Mouse (Mus musculus): Measurements from ENCODE around the gene Filip1l. TPM values are rescaled to one million over a fixed set of nuclear protein-coding genes. Genes with fewer than 3 reads are reported as not detected.

The Filip1l gene
- polyA plus RNA-seq (2016; fragmentation: Nextera tagmentation; extraction: Ambion mirVana) = 11.5 and 12.7 TPM in 2 replicates

GRCm38 (mm10) chr16:57352751-57353150 is at the start of gene Filip1l:
Filip1l (plus strand) TSS chr16:57353093.
- Histone ChIP-seq H3K4me1 (peaks cover 33% of the 10 kb centered on the region), H3K4me3 (no peak within 1 kb of the TSS), H3K27me3 (replicated peaks; ENCODE audit: low read depth, poor library complexity, severe bottlenecking) (no peaks in the 10 kb centered on the region), H3K36me3 (replicated peaks) (no peaks in the 10 kb centered on the region), H3K9me3 (no peaks in the 10 kb centered on the region), H3K27ac (replicated peaks) (peak within 1 kb of the TSS; percentile 60)
- no peak for DNase-seq (ENCODE audit: low spot score)
- WGBS = 77% methylated on average over 6 of the region's 6 CpGs

DNA sequence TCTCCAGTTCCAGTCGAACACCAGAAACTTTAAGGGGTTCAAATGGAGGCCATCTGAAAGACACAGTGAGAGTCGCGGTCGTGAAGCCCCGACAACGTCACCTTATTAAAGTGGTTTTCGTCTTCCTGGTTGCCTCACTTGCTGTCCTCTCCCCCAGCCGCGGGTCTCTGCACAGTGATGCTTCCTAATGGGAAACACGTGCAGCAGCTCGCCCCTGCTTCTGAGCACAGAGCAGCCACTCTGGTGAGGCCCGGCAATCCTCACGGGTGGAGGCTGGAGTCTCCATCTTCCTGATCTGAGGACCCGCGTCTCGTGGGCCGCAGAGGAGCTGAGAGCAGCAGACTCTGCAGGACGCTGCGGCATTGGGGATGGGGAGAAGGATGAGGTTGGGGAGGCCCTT is 49.2 kb upstream of the Filip1l start:
- no peaks in the 10 kb centered on the region for H3K27me3 ChIP-seq (replicated peaks; ENCODE audit: low read depth, poor library complexity, severe bottlenecking)
- peak; percentile 81 for DNase-seq (ENCODE audit: low spot score)
- peak overlapping the region; percentile 81 for H3K27ac ChIP-seq (replicated peaks)
- H3K4me3 ChIP-seq = peak overlapping the region; percentile 33
- H3K36me3 ChIP-seq (replicated peaks) = no peaks in the 10 kb centered on the region
- H3K9me3 ChIP-seq = no peaks in the 10 kb centered on the region
- 45% methylated on average over 19 of the region's 19 CpGs for WGBS
- H3K4me1 ChIP-seq = peaks cover 23% of the 10 kb centered on the region

DNA sequence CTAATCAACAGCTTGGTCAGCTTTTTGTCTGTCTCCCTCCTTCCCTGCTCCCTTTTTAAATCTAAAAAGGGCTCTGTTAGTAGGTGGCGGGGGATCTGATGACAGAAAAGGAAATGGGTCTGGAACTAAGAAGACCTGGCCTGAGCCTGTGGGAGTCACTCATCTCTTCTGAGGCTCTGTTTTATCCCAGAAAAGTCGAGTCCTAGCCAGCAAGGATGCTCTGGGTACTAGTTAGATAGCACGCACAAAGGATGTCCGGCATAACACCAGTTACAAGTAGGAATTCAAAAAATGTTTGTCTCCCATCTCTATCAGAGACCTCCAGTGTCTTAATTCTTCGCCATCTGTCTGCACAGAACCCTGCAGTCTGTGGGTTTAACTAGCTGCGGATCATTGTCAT is 47.4 kb upstream of the Filip1l start:
- 84% methylated on average over 6 of the region's 6 CpGs for WGBS
- H3K9me3 ChIP-seq = no peaks in the 10 kb centered on the region
- no peak overlapping the region for H3K27ac ChIP-seq (replicated peaks)
- no peaks in the 10 kb centered on the region for H3K27me3 ChIP-seq (replicated peaks; ENCODE audit: low read depth, poor library complexity, severe bottlenecking)
- H3K4me1 ChIP-seq = peaks cover 23% of the 10 kb centered on the region
- no peak for DNase-seq (ENCODE audit: low spot score)
- H3K4me3 ChIP-seq = no peak overlapping the region
- no peaks in the 10 kb centered on the region for H3K36me3 ChIP-seq (replicated peaks)

- peaks cover 6% of the 10 kb centered on the region; the same call in 1 of the 2 replicates for H3K4me1 ChIP-seq
- H3K27ac ChIP-seq (replicated peaks) = no peak overlapping the region
- whole genome bisulfite sequencing = 86% methylated on average over 2 of the region's 2 CpGs
- no peaks in the 10 kb centered on the region for H3K36me3 ChIP-seq (replicated peaks)
- no peaks in the 10 kb centered on the region for H3K27me3 ChIP-seq (replicated peaks; ENCODE audit: low read depth, poor library complexity, severe bottlenecking)
- no peaks in the 10 kb centered on the region for H3K9me3 ChIP-seq
- no peak for DNase-seq (ENCODE audit: low spot score)
- H3K4me3 ChIP-seq = no peak overlapping the region
Observed at GRCm38 (mm10) chr16:57312130-57312529, 40.8 kb upstream of the Filip1l start.

DNA sequence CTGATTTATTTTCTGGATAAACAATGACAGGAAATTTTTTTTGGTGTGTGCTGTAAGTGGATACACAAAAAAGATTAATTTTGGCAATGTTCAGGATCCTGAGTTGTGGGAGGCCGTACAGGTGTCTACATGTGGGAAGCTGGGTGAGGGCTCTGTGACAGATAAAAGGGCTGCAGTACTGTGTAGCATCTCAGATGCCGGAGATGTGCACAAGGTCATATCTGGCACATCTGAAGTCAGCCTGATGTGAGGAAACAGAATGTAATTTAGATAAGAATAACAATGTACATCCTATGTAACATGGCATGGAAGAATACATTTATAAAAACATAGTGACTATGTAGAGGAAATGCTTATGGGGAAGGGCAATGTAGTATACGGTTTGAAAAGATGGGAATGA is 39.4 kb upstream of the Filip1l start:
- 88% methylated on average over 3 of the region's 3 CpGs for WGBS
- Histone ChIP-seq H3K36me3 (replicated peaks) (no peaks in the 10 kb centered on the region), H3K27ac (replicated peaks) (no peak overlapping the region), H3K27me3 (replicated peaks; ENCODE audit: low read depth, poor library complexity, severe bottlenecking) (no peaks in the 10 kb centered on the region), H3K9me3 (no peaks in the 10 kb centered on the region), H3K4me1 (peaks cover 18% of the 10 kb centered on the region), H3K4me3 (no peak overlapping the region)
- no peak for DNase-seq (ENCODE audit: low spot score)

- Histone ChIP-seq H3K27ac (replicated peaks) (no peak overlapping the region), H3K4me1 (peaks cover 19% of the 10 kb centered on the region), H3K27me3 (replicated peaks; ENCODE audit: low read depth, poor library complexity, severe bottlenecking) (no peaks in the 10 kb centered on the region), H3K9me3 (no peaks in the 10 kb centered on the region), H3K36me3 (replicated peaks) (no peaks in the 10 kb centered on the region), H3K4me3 (no peak overlapping the region)
- WGBS = 56% methylated on average over 3 of the region's 3 CpGs
- no peak for DNase-seq (ENCODE audit: low spot score)
Observed at GRCm38 (mm10) chr16:57314236-57314635, 38.7 kb upstream of the Filip1l start.

DNA sequence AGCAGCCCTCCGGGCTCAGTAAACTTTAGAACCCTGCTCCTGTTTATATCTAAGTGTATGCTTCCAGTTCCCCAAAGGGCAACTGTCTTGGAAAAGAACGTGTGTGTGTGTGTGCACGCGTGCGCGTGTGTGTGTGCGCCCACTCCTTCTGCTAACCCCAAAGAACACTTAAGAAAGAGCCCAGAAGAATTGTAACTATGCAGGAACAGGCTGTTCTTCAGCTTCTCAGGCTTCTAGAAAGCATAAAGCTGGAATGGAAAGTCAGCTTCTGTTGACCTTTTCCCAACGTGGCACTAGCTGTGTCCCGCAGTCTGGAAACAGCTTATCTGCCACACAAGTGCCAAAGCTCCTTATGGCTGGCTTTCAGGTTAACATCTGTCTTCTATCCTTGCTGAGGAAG is 37.9 kb upstream of the Filip1l start:
- no peak overlapping the region for H3K4me3 ChIP-seq
- 89% methylated on average over 9 of the region's 9 CpGs for WGBS
- H3K4me1 ChIP-seq = peaks cover 19% of the 10 kb centered on the region
- no peaks in the 10 kb centered on the region for H3K36me3 ChIP-seq (replicated peaks)
- peaks cover 4% of the 10 kb centered on the region; the same call in 1 of the 2 replicates for H3K9me3 ChIP-seq
- no peak for DNase-seq (ENCODE audit: low spot score)
- no peak overlapping the region for H3K27ac ChIP-seq (replicated peaks)
- H3K27me3 ChIP-seq (replicated peaks; ENCODE audit: low read depth, poor library complexity, severe bottlenecking) = no peaks in the 10 kb centered on the region

- 75% methylated on average over 4 of the region's 4 CpGs for WGBS
- Histone ChIP-seq H3K4me3 (no peak overlapping the region), H3K27me3 (replicated peaks; ENCODE audit: low read depth, poor library complexity, severe bottlenecking) (no peaks in the 10 kb centered on the region), H3K36me3 (replicated peaks) (0 out of 2 replicates have a peak, but pooled peaks cover 5% of the 10 kb centered on the region), H3K27ac (replicated peaks) (no peak overlapping the region), H3K9me3 (peaks cover 4% of the 10 kb centered on the region; the same call in 1 of the 2 replicates), H3K4me1 (peaks cover 19% of the 10 kb centered on the region)
- DNase-seq (ENCODE audit: low spot score) = no peak
Observed at GRCm38 (mm10) chr16:57317127-57317526, 35.8 kb upstream of the Filip1l start.

- Histone ChIP-seq H3K4me1 (peaks cover 19% of the 10 kb centered on the region), H3K9me3 (peaks cover 4% of the 10 kb centered on the region; the same call in 1 of the 2 replicates), H3K27ac (replicated peaks) (no peak overlapping the region), H3K36me3 (replicated peaks) (0 out of 2 replicates have a peak, but pooled peaks cover 5% of the 10 kb centered on the region), H3K27me3 (replicated peaks; ENCODE audit: low read depth, poor library complexity, severe bottlenecking) (no peaks in the 10 kb centered on the region), H3K4me3 (no peak overlapping the region)
- WGBS = 52% methylated on average over 13 of the region's 13 CpGs
- no peak for DNase-seq (ENCODE audit: low spot score)
Observed at GRCm38 (mm10) chr16:57317882-57318636, 34.8 kb upstream of the Filip1l start.

GRCm38 (mm10) chr16:57318637-57319125 is 34.2 kb upstream of the Filip1l start:
- Histone ChIP-seq H3K36me3 (replicated peaks) (0 out of 2 replicates have a peak, but pooled peaks cover 5% of the 10 kb centered on the region), H3K27me3 (replicated peaks; ENCODE audit: low read depth, poor library complexity, severe bottlenecking) (no peaks in the 10 kb centered on the region), H3K4me3 (no peak overlapping the region), H3K4me1 (peaks cover 19% of the 10 kb centered on the region), H3K27ac (replicated peaks) (no peak overlapping the region), H3K9me3 (peaks cover 4% of the 10 kb centered on the region; the same call in 1 of the 2 replicates)
- WGBS = 78% methylated on average over 8 of the region's 8 CpGs
- DNase-seq (ENCODE audit: low spot score) = no peak

DNA sequence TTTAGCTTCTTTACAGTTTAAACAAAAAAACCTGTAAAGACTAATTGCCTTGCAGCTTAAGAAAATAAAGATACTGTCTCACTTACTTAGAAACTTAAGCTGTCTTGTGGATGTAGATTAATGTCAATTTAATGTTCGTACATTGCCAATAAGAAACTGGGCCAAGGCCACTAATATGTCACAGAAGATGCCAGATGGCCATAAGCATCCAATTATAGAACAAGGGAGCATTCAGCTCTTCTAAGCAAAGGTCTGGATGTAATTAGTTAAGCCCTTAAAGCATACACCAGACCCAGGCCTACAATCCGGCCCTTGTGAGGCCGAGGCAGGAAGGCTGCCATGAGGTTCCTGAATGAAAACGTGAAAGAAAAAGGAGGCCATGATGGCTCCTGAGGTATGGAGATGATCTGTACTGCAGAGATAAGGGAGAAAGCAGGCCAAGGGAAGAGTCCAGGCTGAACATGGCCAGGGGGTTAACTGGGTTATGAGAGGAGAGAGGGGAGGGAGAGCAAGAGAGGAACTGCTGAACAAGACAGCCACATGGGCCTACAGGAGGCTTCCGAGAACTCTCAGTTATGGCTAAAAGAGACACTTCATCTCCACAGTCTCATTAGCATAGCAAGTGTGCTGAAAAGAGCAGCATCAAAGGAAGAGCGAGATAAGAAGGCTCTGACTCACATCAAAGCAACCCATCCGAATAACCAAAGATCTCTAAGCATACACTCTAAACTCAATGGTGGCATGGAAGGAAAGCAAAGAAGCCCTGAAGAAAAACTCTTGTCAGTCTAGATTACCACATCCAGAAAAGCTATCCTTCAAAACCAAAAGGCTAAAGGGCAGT is 33.4 kb upstream of the Filip1l start:
- Histone ChIP-seq H3K27ac (replicated peaks) (no peak overlapping the region), H3K27me3 (replicated peaks; ENCODE audit: low read depth, poor library complexity, severe bottlenecking) (no peaks in the 10 kb centered on the region), H3K36me3 (replicated peaks) (0 out of 2 replicates have a peak, but pooled peaks cover 5% of the 10 kb centered on the region), H3K9me3 (peaks cover 4% of the 10 kb centered on the region; the same call in 1 of the 2 replicates), H3K4me1 (peaks cover 16% of the 10 kb centered on the region), H3K4me3 (no peak overlapping the region)
- no peak for DNase-seq (ENCODE audit: low spot score)
- WGBS = 60% methylated on average over 7 of the region's 7 CpGs

DNA sequence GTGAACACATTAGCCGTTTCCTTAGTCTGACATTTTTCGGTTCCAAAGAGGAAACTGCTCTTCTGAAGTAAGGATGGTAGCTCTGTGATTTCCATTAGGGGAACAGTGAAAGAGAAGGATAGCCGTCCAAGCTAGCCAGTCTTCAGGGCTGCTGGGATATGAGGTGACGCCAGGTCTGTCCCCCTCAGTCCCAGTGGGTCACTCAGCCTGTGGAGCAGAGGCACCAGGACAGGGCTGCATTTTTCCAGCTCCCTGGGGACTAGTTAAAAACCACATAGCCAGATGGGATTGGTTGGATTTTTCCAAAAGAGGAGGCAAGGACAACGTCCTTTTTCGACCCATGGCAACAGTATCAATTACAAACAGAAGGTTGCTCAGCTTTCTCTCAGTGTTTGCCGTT is 25.9 kb upstream of the Filip1l start:
- no peak for DNase-seq (ENCODE audit: low spot score)
- 59% methylated on average over 7 of the region's 7 CpGs for WGBS
- Histone ChIP-seq H3K4me1 (0 out of 2 replicates have a peak, but pooled peaks cover 10% of the 10 kb centered on the region), H3K27ac (replicated peaks) (no peak overlapping the region), H3K9me3 (no peaks in the 10 kb centered on the region), H3K27me3 (replicated peaks; ENCODE audit: low read depth, poor library complexity, severe bottlenecking) (no peaks in the 10 kb centered on the region), H3K4me3 (no peak overlapping the region), H3K36me3 (replicated peaks) (no peaks in the 10 kb centered on the region)
